Mouse (Mus musculus): Measurements from ENCODE around the gene Spef1. TPM values are rescaled to one million over a fixed set of nuclear protein-coding genes. Genes with fewer than 3 reads are reported as not detected.

Gene Spef1
- total and polyA plus RNA-seq, 2 experiments from 2014 or later = 0.97 to 5.2 TPM

- Histone ChIP-seq H3K4me1 (ENCODE audit: control insufficient read depth, insufficient read depth) (peaks cover 6% of the 10 kb centered on the region; the same call in 1 of the 2 replicates), H3K27me3 (ENCODE audit: control insufficient read depth, insufficient read depth, low read length) (no peaks in the 10 kb centered on the region), H3K4me2 (ENCODE audit: low read depth, low read length) (no peak overlapping the region), H3K9me3 (replicated peaks; ENCODE audit: control insufficient read depth, low read length) (no peaks in the 10 kb centered on the region; the same call in 1 of the 2 replicates), H3K4me3 (ENCODE audit: low read depth, low read length) (no peak overlapping the region), H3K27ac (ENCODE audit: low read depth) (no peak overlapping the region), H3K9ac (replicated peaks; ENCODE audit: low read depth, low read length) (no peak overlapping the region), H3K36me3 (replicated peaks; ENCODE audit: control insufficient read depth, insufficient read depth, low read length) (no peaks in the 10 kb centered on the region)
- ATAC-seq (ENCODE audit: insufficient read depth, low read depth) (no peak), DNase-seq (ENCODE audit: low spot score) (no peak)
- TF ChIP-seq EP300 (IDR thresholded peaks at IDR 0.05; ENCODE audit: low read depth) (no peak), CTCF (IDR thresholded peaks at IDR 0.05; ENCODE audit: low read depth) (no peak)
- WGBS = 45% methylated on average over 3 of the region's 3 CpGs
Observed at GRCm38 (mm10) chr2:131221853-131222515, 34.9 kb upstream of the Spef1 start.

DNA sequence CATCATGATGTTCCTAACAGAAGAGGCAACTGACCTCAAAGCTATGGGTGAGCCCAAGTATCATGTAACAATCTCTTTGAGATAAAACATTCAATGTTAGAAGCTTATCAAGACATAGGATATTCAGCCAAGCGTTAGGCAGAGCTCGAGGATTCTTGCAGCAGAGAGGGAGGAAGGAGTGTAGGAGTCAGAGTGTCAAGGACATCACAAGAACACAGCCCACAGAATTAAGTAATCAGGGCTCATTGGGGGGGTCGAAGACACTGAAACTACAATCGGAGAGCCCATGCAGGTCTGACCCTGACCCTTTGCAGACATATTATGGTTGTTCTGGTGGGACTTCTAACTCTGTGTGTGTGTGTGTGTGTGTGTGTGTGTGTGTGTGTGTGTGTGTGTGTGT lies 32.9 kb upstream of the Spef1 start:
- 45% methylated on average over 4 of the region's 4 CpGs for WGBS
- ATAC-seq (ENCODE audit: insufficient read depth, low read depth) = no peak

DNA sequence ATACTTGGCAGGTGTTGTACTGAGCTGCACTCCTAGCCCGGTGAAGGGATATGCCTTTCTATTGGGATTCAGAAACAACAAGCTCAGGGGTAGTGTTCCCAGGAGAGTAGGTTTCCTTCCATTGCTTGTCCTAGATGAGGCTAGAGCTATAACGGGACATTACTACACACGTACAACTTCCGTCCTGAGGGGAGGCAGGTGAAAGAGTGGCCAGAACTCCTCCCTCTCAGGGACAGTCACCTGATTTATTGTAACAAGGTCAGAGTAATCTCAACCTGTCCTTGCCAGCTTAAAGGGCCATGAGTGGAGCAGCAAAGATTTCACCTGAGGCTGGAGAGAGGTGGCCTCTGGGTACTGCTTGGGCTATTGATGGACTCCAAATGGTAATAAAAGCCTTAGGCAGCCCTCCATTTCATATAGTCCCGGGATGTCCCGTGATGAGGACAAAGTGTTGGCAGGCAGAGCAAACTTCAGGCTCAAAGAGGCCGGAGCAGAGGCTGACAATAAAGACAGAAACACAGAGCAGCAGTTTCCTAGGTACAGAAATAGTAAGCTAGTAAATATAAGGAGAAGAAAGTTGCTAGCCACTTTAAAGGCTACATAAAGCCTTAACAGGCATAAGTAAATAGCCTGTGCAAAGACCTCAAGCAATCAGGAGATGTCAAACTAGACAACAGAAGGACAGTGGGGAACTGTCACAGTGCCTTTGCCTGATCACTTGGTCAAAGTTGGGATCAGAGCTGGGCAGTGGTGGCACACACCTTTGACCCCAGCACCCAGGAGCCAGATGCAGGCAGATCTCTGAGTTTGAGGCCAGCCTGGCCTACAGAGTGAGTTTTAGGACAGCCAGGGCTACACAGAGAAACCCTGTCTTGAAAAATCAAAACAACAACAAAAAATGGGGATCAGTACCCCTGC lies 29.1 kb upstream of the Spef1 start:
- Histone ChIP-seq H3K36me3 (replicated peaks; ENCODE audit: control insufficient read depth, insufficient read depth, low read length) (peaks cover 27% of the 10 kb centered on the region), H3K4me1 (ENCODE audit: control insufficient read depth, insufficient read depth) (peaks cover 31% of the 10 kb centered on the region), H3K4me2 (ENCODE audit: low read depth, low read length) (no peak overlapping the region), H3K9ac (replicated peaks; ENCODE audit: low read depth, low read length) (0 out of 2 replicates have a peak overlapping the region, but pooled peaks have one; percentile 2), H3K9me3 (replicated peaks; ENCODE audit: control insufficient read depth, low read length) (no peaks in the 10 kb centered on the region), H3K27ac (ENCODE audit: low read depth) (peak overlapping the region; percentile 84), H3K27me3 (ENCODE audit: control insufficient read depth, insufficient read depth, low read length) (no peaks in the 10 kb centered on the region), H3K4me3 (ENCODE audit: low read depth, low read length) (no peak overlapping the region)
- peak; percentile 79; the same call in 1 of the 2 replicates for TF ChIP-seq EP300 (IDR thresholded peaks at IDR 0.05; ENCODE audit: low read depth)
- TF ChIP-seq CTCF (IDR thresholded peaks at IDR 0.05; ENCODE audit: low read depth) = no peak
- DNase-seq (ENCODE audit: low spot score) (peak; percentile 85), ATAC-seq (ENCODE audit: insufficient read depth, low read depth) (peak; percentile 87)
- 29% methylated on average over 7 of the region's 7 CpGs for WGBS

More for the DNA sequence above, 32.9 kb upstream of the Spef1 start:
- Histone ChIP-seq H3K9ac (replicated peaks; ENCODE audit: low read depth, low read length) (no peak overlapping the region), H3K4me2 (ENCODE audit: low read depth, low read length) (no peak overlapping the region), H3K36me3 (replicated peaks; ENCODE audit: control insufficient read depth, insufficient read depth, low read length) (no peaks in the 10 kb centered on the region), H3K4me3 (ENCODE audit: low read depth, low read length) (no peak overlapping the region), H3K27me3 (ENCODE audit: control insufficient read depth, insufficient read depth, low read length) (no peaks in the 10 kb centered on the region), H3K9me3 (replicated peaks; ENCODE audit: control insufficient read depth, low read length) (no peaks in the 10 kb centered on the region; the same call in 1 of the 2 replicates), H3K4me1 (ENCODE audit: control insufficient read depth, insufficient read depth) (peaks cover 18% of the 10 kb centered on the region), H3K27ac (ENCODE audit: low read depth) (no peak overlapping the region)
- TF ChIP-seq CTCF (IDR thresholded peaks at IDR 0.05; ENCODE audit: low read depth) (no peak), EP300 (IDR thresholded peaks at IDR 0.05; ENCODE audit: low read depth) (no peak)
- no peak for DNase-seq (ENCODE audit: low spot score)

DNA sequence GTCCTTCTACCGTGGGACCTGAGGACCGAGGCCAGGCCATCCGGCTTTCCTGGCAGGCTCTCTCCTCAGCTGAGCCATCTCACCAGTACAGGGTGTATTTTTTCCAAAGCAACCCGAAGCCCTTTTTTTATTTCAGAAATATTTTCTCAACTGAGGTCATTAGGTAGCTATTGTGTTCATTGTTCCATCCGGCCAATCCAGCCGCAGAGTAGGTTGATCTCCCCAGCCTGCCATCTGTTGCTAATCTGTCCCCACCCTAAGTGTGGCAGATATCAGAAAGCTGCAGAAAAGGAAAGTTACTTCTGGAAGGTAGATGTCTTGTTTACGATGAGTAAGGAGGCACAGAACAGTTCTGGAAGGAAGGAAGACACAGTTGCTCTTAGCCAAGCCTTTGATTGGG lies 26.7 kb upstream of the Spef1 start:
- Histone ChIP-seq H3K4me2 (ENCODE audit: low read depth, low read length) (no peak overlapping the region), H3K4me1 (ENCODE audit: control insufficient read depth, insufficient read depth) (peaks cover 45% of the 10 kb centered on the region), H3K27me3 (ENCODE audit: control insufficient read depth, insufficient read depth, low read length) (no peaks in the 10 kb centered on the region), H3K27ac (ENCODE audit: low read depth) (peak overlapping the region; percentile 49), H3K9ac (replicated peaks; ENCODE audit: low read depth, low read length) (no peak overlapping the region), H3K4me3 (ENCODE audit: low read depth, low read length) (no peak overlapping the region), H3K9me3 (replicated peaks; ENCODE audit: control insufficient read depth, low read length) (no peaks in the 10 kb centered on the region), H3K36me3 (replicated peaks; ENCODE audit: control insufficient read depth, insufficient read depth, low read length) (peaks cover 27% of the 10 kb centered on the region)
- 59% methylated on average over 7 of the region's 7 CpGs for WGBS
- DNase-seq (ENCODE audit: low spot score) = peak; percentile 17
- TF ChIP-seq CTCF (IDR thresholded peaks at IDR 0.05; ENCODE audit: low read depth) = no peak
- no peak for ATAC-seq (ENCODE audit: insufficient read depth, low read depth)

DNA sequence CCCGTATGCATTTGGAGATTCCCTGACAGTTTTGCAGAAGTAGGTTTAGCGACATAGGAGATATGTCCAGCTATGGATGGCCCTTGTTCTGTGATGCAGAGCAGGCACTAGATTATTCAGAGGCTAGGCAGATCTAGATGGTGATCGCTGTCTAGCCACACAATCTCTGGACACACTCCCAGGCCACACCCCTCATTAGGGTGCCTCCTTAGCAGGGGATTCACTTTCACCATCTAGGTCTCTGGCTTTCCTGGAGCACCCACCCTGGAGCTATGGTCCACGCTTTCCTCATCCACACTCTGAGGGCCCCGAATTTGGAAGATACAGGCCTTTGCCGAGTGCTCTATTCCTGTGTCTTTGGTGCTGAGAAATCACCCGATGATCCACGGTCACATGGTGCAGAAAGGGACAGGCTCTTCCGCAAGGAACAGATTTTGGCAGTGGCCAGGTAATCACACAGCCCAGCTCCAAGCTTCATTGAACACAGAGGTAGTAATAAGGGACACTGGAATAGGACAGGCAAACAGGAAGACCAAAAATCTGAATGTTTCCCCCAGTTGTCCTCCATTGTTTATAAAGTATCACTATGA lies 24.0 kb upstream of the Spef1 start:
- H3K4me2 ChIP-seq (ENCODE audit: low read depth, low read length) = peak overlapping the region; percentile 67
- H3K4me3 ChIP-seq (ENCODE audit: low read depth, low read length) = peak overlapping the region; percentile 61
- no peaks in the 10 kb centered on the region for H3K27me3 ChIP-seq (ENCODE audit: control insufficient read depth, insufficient read depth, low read length)
- WGBS = 37% methylated on average over 9 of the region's 9 CpGs
- ATAC-seq (ENCODE audit: insufficient read depth, low read depth) (no peak), DNase-seq (ENCODE audit: low spot score) (no peak)
- peaks cover 39% of the 10 kb centered on the region for H3K4me1 ChIP-seq (ENCODE audit: control insufficient read depth, insufficient read depth)
- peaks cover 27% of the 10 kb centered on the region for H3K36me3 ChIP-seq (replicated peaks; ENCODE audit: control insufficient read depth, insufficient read depth, low read length)
- no peaks in the 10 kb centered on the region for H3K9me3 ChIP-seq (replicated peaks; ENCODE audit: control insufficient read depth, low read length)
- TF ChIP-seq CTCF (IDR thresholded peaks at IDR 0.05; ENCODE audit: low read depth) (no peak), EP300 (IDR thresholded peaks at IDR 0.05; ENCODE audit: low read depth) (no peak)
- H3K27ac ChIP-seq (ENCODE audit: low read depth) = peak overlapping the region; percentile 88
- H3K9ac ChIP-seq (replicated peaks; ENCODE audit: low read depth, low read length) = peak overlapping the region; percentile 74
